Mouse (Mus musculus) lung, postnatal 0 days (tissue): ENCODE results near the gene Olfr262.

Experiments
- CTCF ChIP-seq: IDR thresholded peaks from 2 replicates; pipeline ENCODE4 v1.5.1; 2016; ENCODE audit warnings: antibody characterized with exemption, mild to moderate bottlenecking
- EP300 ChIP-seq: IDR thresholded peaks from 2 replicates; pipeline ENCODE4 v1.6.1; 2016; ENCODE audit warnings: antibody characterized with exemption, mild to moderate bottlenecking, control low read depth

DNA sequence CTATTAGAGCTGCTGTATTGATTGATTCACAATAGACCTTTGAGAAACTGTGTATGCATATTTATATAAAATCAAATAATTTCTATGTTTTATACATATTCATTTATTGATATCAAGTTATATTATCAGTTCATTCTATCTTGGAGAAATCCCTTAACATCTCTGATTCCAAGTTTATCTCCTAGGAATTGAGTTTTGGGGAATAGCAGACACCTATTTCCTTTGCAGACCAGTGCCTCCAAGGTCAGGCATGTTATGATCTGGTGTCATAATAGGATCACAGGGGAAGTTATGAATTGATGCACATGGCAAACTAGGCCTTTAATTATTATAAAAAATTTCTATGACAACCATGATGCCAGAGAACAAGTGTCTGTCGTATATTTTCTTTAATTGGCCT lies 41.1 kb downstream of the Olfr262 start, which contains the start of gene Olfr1431:
- no peak for TF ChIP-seq CTCF
- TF ChIP-seq EP300 = no peak
